Mouse (Mus musculus): ENCODE data around the gene Mast4.

DNA sequence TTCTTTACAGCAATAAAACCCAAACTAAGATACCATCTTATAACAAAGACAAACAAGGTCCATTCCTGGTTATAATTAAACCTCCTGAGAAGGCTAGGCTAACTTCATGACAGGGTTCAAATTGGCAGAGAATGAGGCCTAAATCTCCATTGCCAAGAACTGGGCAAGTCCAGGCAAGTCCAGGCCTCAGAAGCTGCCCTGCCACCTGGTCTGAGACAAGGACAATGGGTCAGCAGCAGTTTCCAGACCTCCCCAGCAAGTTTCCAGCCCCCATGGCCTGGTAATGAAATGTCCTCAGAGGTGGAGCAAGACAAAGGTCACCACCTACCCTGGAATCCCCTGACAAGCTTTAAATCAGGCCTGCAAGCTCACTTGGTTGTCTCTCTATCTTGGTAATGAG is 419.5 kb downstream of the Mast4 start:
- no peak for TF ChIP-seq CTCF (IDR thresholded peaks at IDR 0.05; ENCODE audit: low read depth, low read length)
- no peak for TF ChIP-seq POLR2A (IDR thresholded peaks at IDR 0.05; ENCODE audit: extremely low read depth, insufficient read depth, low read length)
